Mouse (Mus musculus) hindbrain, postnatal 0 days (tissue): ENCODE results near the gene Spata16. TPM values are rescaled to one million over a fixed set of nuclear protein-coding genes. Genes with fewer than 3 reads are reported as not detected.

Source experiments
- ATAC-seq: fragments of 200-750 bp; cut with Nextera tagmentation; 2 replicates; pipeline ENCODE4 v1.8.0; 2017; ENCODE audit warnings: mild to moderate bottlenecking, moderate TSS enrichment, moderate library complexity
- DNase-seq: peaks from one replicate; pipeline ENCODE4 v3.0.0-alpha.2; 2015; ENCODE audit warnings: low spot score
- H3K27ac ChIP-seq: fragments of 300-500 bp; sonication (generic); 2 replicates; pipeline ENCODE4 v1.5.1; 2014; ENCODE audit warnings: mild to moderate bottlenecking
- H3K27me3 ChIP-seq: fragments of 300-500 bp; sonication (generic); 2 replicates; pipeline ENCODE4 v1.6.1; 2014; ENCODE audit warnings: low read length, mixed read lengths; ENCODE audit not compliant: insufficient read depth
- H3K36me3 ChIP-seq: fragments of 300-500 bp; sonication (generic); 2 replicates; pipeline ENCODE4 v1.6.1; 2014; ENCODE audit warnings: low read length, mixed read lengths; ENCODE audit not compliant: insufficient read depth
- H3K4me1 ChIP-seq: fragments of 300-500 bp; sonication (generic); 2 replicates; pipeline ENCODE4 v1.6.1; 2014; ENCODE audit warnings: antibody characterized with exemption, low read length, mixed read lengths; ENCODE audit not compliant: insufficient read depth
- H3K4me2 ChIP-seq: fragments of 300-500 bp; sonication (generic); 2 replicates; pipeline ENCODE4 v1.6.1; 2014; ENCODE audit warnings: low read depth, mild to moderate bottlenecking, low read length, moderate library complexity, mixed read lengths
- H3K4me3 ChIP-seq: fragments of 300-500 bp; sonication (generic); 2 replicates; pipeline ENCODE4 v1.5.1; 2014; ENCODE audit warnings: low read length
- H3K9ac ChIP-seq: fragments of 300-500 bp; sonication (generic); replicated peaks from 2 replicates; pipeline ENCODE4 v1.6.1; 2014; ENCODE audit warnings: mild to moderate bottlenecking, low read length, moderate library complexity, mixed read lengths
- H3K9me3 ChIP-seq: fragments of 300-500 bp; sonication (generic); 2 replicates; pipeline ENCODE4 v1.6.1; 2016; ENCODE audit warnings: low read length, mixed read lengths
- CTCF ChIP-seq: IDR thresholded peaks from 2 replicates; pipeline ENCODE4 v1.5.1; 2016; ENCODE audit warnings: antibody characterized with exemption, control low read depth, low read depth
- WGBS: fragments of 180-500 bp; shearing (Covaris S2); extraction: QIAGEN DNeasy Blood & Tissue Kit; methylation state at CpG from one replicate; pipeline ENCODE4 v1.1.7; 2014; 5-methylcytosine and 5-hydroxymethylcytosine counted together
- polyA plus RNA-seq: library from polyadenylated mRNA; unstranded; fragments of >200 nt; fragmentation: Nextera tagmentation; extraction: Ambion mirVana; gene quantifications from 2 replicates; pipeline ENCODE4 v1.2.1, GENCODE M21; 2015
- total RNA-seq: library from RNA; depleted of rRNA; stranded (reverse); fragments of >200 nt; gene quantifications from 2 replicates; pipeline ENCODE4 v1.2.3, GENCODE M21; 2014

The Spata16 gene
- total and polyA plus RNA-seq, 2 experiments from 2014 or later = 0.06 TPM; not detected in 1

DNA sequence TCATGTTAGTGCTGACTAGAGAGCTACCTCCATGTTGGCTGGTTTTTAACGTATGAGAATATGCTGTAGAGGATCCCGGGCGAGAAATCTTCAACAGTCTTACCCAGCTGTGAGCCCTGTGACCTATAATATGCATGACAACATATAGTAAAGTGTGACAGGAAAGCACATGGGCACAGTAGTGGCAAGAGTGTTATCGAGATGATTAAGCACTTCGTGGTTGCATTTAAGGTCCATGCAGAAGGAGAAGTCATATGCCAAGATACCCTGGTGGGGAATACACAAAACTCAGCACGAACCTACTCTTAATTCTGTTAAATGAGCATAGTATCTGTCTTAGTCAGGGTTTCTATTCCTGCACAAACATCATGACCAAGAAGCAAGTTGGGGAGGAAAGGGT is 115.0 kb downstream of the Spata16 start:
- H3K4me3 ChIP-seq = no peak overlapping the region
- DNase-seq (no peak), ATAC-seq (no peak)
- H3K27me3 ChIP-seq = no peaks in the 10 kb centered on the region
- H3K9ac ChIP-seq = no peak overlapping the region
- no peaks in the 10 kb centered on the region for H3K9me3 ChIP-seq
- H3K27ac ChIP-seq = no peak overlapping the region
- no peaks in the 10 kb centered on the region for H3K36me3 ChIP-seq
- H3K4me2 ChIP-seq = no peak overlapping the region
- WGBS = 84% methylated on average over 6 of the region's 6 CpGs
- H3K4me1 ChIP-seq = no peaks in the 10 kb centered on the region
- TF ChIP-seq CTCF = no peak

DNA sequence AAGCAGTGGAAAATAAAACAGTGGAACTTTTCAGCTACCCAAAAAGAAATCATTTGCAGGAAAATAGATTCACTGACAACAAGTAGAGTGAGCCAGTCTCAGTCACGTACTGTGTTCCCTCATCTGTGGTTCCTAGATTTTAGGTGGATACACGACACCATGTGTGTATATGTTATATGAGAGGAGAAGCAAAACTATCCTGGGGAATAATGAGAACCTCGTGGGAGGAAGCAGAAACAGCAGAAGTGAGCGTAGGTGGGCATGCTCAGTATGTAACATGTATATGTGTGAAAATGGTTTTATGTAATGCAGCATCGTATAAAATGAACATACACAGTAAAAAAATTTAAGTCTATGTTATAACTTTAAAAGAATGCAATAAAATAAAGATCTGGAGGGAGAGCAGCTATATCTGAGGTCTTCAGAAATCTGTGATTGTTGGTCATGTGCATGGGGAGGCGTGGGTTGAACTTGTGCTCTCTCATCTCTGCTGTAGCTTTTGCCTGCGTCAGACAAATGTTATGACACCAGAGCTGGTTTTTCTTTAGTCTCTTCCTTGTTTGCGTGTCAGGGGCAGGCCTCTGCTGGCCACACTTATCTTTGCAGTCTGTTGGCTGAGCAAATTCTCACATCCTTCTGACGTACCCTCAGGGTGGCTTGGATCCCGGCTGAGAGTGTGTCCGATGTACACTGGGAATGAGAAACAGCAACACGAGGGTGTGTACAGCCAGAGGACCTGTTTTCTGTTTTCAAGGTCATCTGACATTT is 156.1 kb downstream of the Spata16 start:
- Histone ChIP-seq H3K9ac (no peak overlapping the region), H3K4me2 (no peak overlapping the region), H3K9me3 (no peaks in the 10 kb centered on the region), H3K27ac (no peak overlapping the region), H3K27me3 (no peaks in the 10 kb centered on the region), H3K4me3 (no peak overlapping the region), H3K4me1 (no peaks in the 10 kb centered on the region; the same call in 1 of the 2 replicates), H3K36me3 (no peaks in the 10 kb centered on the region)
- peak; percentile 27 for TF ChIP-seq CTCF
- WGBS = 77% methylated on average over 12 of the region's 12 CpGs
- ATAC-seq = no peak
- DNase-seq = no peak

DNA sequence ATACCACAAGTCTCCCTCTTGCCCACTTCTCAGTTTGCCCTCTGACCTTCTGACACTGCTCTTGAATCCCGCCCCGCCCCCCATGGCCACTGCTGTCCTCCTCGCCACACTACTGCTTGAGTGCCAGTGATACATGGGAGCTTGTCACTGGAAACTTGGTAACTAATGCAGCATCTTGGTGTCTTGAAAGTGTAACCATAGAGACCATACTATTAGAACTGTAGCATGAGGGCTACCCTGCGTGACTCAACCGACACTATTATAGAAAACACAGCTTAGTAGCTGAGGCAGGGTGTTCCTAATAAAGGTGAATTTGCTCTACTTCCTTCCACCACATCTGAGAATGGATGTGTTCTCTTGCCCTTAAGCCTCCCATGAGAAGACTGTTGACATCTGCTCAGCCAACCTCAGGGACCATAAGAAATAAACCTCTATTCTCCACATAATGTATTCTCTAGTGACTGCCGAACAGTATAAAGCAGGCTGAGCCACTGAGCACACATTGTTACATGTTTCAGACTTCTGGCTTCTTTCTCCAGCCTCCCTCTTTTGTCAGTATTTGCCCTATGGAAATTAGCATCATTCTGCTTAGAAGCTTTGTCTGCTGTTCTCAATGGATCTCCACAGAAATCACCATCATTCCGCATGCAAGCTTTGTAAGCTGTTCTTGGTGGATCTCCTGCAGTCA is 158.6 kb downstream of the Spata16 start:
- Histone ChIP-seq H3K27me3 (no peaks in the 10 kb centered on the region), H3K36me3 (no peaks in the 10 kb centered on the region), H3K4me1 (no peaks in the 10 kb centered on the region; the same call in 1 of the 2 replicates), H3K9ac (no peak overlapping the region), H3K9me3 (no peaks in the 10 kb centered on the region), H3K27ac (no peak overlapping the region), H3K4me3 (no peak overlapping the region), H3K4me2 (no peak overlapping the region)
- 52% methylated on average over 7 of the region's 7 CpGs for WGBS
- TF ChIP-seq CTCF = no peak
- DNase-seq (peak; percentile 2), ATAC-seq (0 out of 2 replicates have a peak, but pooled peaks have one; percentile 18)

DNA sequence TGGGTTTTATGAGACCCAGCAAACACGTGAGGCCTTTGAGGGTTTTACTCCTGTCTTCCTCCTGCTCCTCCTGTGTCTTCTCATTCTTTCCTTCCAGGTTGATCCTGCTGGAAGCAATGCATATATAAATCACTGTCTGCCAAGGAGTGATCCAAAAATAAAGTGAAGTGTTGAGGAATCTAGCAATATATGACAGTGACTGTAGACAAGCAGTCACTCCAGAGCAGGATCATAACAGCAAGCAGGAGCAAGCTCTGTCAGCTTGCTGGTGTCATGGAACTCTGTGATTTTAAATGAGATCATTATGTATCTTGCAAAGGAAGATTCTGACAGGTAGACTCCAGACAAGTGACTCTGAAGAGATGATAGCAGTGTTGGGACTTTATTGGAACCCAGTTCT is 159.5 kb downstream of the Spata16 start:
- H3K4me3 ChIP-seq = no peak overlapping the region
- no peaks in the 10 kb centered on the region for H3K9me3 ChIP-seq
- DNase-seq (no peak), ATAC-seq (no peak)
- H3K27ac ChIP-seq = no peak overlapping the region
- WGBS = 85% methylated on average over 1 of the region's 1 CpGs
- H3K4me1 ChIP-seq = no peaks in the 10 kb centered on the region; the same call in 1 of the 2 replicates
- H3K9ac ChIP-seq = no peak overlapping the region
- H3K27me3 ChIP-seq = no peaks in the 10 kb centered on the region
- no peak for TF ChIP-seq CTCF
- H3K4me2 ChIP-seq = no peak overlapping the region
- no peaks in the 10 kb centered on the region for H3K36me3 ChIP-seq

DNA sequence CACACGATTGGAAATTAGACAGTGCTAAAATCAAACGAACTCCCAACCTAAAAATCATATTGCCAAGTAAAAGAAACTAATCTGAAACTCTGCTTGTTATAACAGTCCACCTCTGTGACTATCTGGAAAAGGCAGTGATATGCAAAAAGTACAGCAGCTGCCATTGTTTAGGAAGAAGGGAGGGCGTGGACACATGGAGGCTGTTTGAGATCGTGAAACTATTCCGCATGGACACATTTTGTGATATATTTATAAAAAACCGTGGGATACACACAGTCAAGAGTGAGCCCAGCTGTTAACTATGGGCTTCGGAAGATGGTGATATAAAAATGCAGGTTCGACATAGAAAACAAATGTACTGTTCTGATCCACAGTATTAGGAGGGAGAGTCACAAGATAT is 176.9 kb downstream of the Spata16 start:
- H3K4me2 ChIP-seq = no peak overlapping the region
- H3K4me1 ChIP-seq = no peaks in the 10 kb centered on the region

DNA sequence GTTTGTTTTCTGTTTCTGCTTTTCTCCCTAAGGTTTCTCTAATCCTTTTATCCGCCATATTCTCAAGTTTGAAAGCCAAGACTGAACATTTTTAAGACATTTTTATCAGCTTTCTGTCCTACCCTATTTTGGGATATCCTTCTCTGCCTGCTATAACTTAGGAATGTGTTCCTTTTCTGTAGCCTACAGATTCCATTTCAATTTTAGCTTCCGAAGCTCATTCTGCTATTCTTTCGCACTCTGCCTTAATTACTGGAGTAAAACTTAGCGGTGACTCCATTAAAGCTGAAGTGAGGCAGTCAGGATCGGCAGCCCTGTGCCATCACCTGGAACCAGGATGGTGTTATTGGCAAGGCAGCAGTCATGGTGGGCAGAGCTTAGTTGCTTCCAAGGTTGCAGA is 178.3 kb downstream of the Spata16 start:
- Histone ChIP-seq H3K4me2 (no peak overlapping the region), H3K27ac (no peak overlapping the region), H3K27me3 (no peaks in the 10 kb centered on the region), H3K9ac (no peak overlapping the region), H3K4me1 (no peaks in the 10 kb centered on the region), H3K36me3 (no peaks in the 10 kb centered on the region), H3K4me3 (no peak overlapping the region), H3K9me3 (no peaks in the 10 kb centered on the region)
- no peak for ATAC-seq
- no peak for DNase-seq
- TF ChIP-seq CTCF = no peak
- WGBS = 88% methylated on average over 5 of the region's 5 CpGs

More for the DNA sequence above, 176.9 kb downstream of the Spata16 start:
- Histone ChIP-seq H3K9ac (no peak overlapping the region), H3K9me3 (no peaks in the 10 kb centered on the region), H3K4me3 (no peak overlapping the region), H3K36me3 (no peaks in the 10 kb centered on the region), H3K27me3 (no peaks in the 10 kb centered on the region), H3K27ac (no peak overlapping the region)
- no peak for TF ChIP-seq CTCF
- DNase-seq (no peak), ATAC-seq (no peak)
- WGBS = 87% methylated on average over 8 of the region's 8 CpGs

DNA sequence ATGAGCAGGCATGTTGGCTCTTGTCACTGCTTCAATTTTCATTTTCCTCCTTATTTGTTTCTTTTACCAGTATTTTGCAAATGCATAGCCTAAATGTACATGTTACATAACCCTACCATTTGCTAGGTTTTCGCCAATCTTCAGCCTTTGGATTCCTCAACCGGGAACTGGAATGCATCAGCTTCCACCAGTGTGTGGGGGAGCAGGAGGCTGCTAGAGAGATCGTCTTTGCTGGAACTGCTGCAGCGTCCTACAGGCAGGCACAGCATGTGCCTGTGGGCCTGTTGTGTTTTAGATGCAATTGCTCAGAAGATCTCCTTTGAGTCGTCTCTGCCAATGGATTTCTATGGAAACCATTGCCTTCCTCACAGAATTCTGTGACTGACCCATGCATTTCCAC is 182.0 kb downstream of the Spata16 start:
- no peak for TF ChIP-seq CTCF
- Histone ChIP-seq H3K9ac (no peak overlapping the region), H3K9me3 (no peaks in the 10 kb centered on the region), H3K27ac (no peak overlapping the region), H3K4me2 (no peak overlapping the region), H3K27me3 (no peaks in the 10 kb centered on the region), H3K36me3 (no peaks in the 10 kb centered on the region), H3K4me3 (no peak overlapping the region), H3K4me1 (no peaks in the 10 kb centered on the region)
- ATAC-seq = peak; percentile 49; the same call in 1 of the 2 replicates
- 34% methylated on average over 5 of the region's 5 CpGs for WGBS
- peak; percentile 18 for DNase-seq
